Mouse (Mus musculus) MEL (cell line): ENCODE data around the gene Jmjd1c. TPM values are rescaled to one million over a fixed set of nuclear protein-coding genes. Genes with fewer than 3 reads are reported as not detected.

Experiments used
- DNase-seq: peaks from one replicate; pipeline ENCODE4 v3.0.0; 2011; ENCODE audit warnings: low read depth, low spot score
- H3K27ac ChIP-seq: 2 replicates; pipeline ENCODE4 v1.5.1; 2012; ENCODE audit warnings: low read depth, mild to moderate bottlenecking, control low read depth, low read length, moderate library complexity; ENCODE audit not compliant: control insufficient read depth
- H3K27me3 ChIP-seq, 2 experiments: fragments of 150-350 bp in 1 of 2; sonication (generic) in 1 of 2; 2 replicates each; pipeline ENCODE4 v1.6.1; 2012; ENCODE audit warnings: low read length in 2 of 2, mild to moderate bottlenecking in 2 of 2, improper control_type of control experiment in 1 of 2, moderate library complexity in 1 of 2; ENCODE audit not compliant: insufficient read depth in 2 of 2, control insufficient read depth in 1 of 2
- H3K36me3 ChIP-seq, 2 experiments: 2 replicates each; pipeline ENCODE4 v1.6.1; 2012 to 2014; ENCODE audit warnings: low read length in 2 of 2, improper control_type of control experiment in 1 of 2, inconsistent platforms in 1 of 2, mild to moderate bottlenecking in 1 of 2; ENCODE audit not compliant: insufficient read depth in 2 of 2, control insufficient read depth in 1 of 2
- H3K4me1 ChIP-seq, 2 experiments: fragments of 150-350 bp in 1 of 2; sonication (generic) in 1 of 2; 2 replicates each; pipeline ENCODE4 v1.6.1; 2012; ENCODE audit warnings: low read length in 2 of 2, improper control_type of control experiment in 1 of 2, mild to moderate bottlenecking in 1 of 2; ENCODE audit not compliant: insufficient read depth in 2 of 2, control insufficient read depth in 1 of 2
- H3K4me3 ChIP-seq, 2 experiments: fragments of 150-350 bp in 1 of 2; sonication (generic) in 1 of 2; 2 replicates each; pipeline ENCODE4 v1.5.1; 2012; ENCODE audit warnings: low read depth in 2 of 2, low read length in 2 of 2, mild to moderate bottlenecking in 2 of 2, moderate library complexity in 2 of 2, control low read depth in 1 of 2, improper control_type of control experiment in 1 of 2; ENCODE audit not compliant: control insufficient read depth in 1 of 2, insufficient read depth in 1 of 2
- H3K79me2 ChIP-seq: 2 replicates; pipeline ENCODE4 v1.6.1; 2012; ENCODE audit warnings: mild to moderate bottlenecking, low read length, moderate library complexity; ENCODE audit not compliant: control insufficient read depth, poor library complexity, insufficient read depth
- H3K9ac ChIP-seq: 2 replicates; pipeline ENCODE4 v1.6.1; 2012; ENCODE audit warnings: low read depth, mild to moderate bottlenecking, control low read depth, low read length, moderate library complexity; ENCODE audit not compliant: control insufficient read depth, poor library complexity, severe bottlenecking
- H3K9me3 ChIP-seq: fragments of 150-350 bp; sonication (generic); replicated peaks from 2 replicates; pipeline ENCODE4 v1.6.1; 2012; ENCODE audit warnings: mild to moderate bottlenecking, low read length, improper control_type of control experiment, moderate library complexity; ENCODE audit not compliant: insufficient read depth
- BHLHE40 ChIP-seq: IDR thresholded peaks from 2 replicates; pipeline ENCODE4 v1.6.1; 2012; ENCODE audit warnings: low read depth, mild to moderate bottlenecking, inconsistent platforms, low read length, improper control_type of control experiment, borderline replicate concordance
- CHD1 ChIP-seq: IDR thresholded peaks from 2 replicates; pipeline ENCODE4 v1.6.1; 2012; ENCODE audit warnings: low read depth, mild to moderate bottlenecking, inconsistent platforms, low read length, improper control_type of control experiment
- CTCF ChIP-seq, 3 experiments: IDR thresholded peaks in 2 of 3; conservative IDR thresholded peaks in 1 of 3; 2 replicates each; pipeline ENCODE4 v1.5.1; 2011 to 2012; ENCODE audit warnings: low read length in 3 of 3, low read depth in 2 of 3, mild to moderate bottlenecking in 2 of 3, improper control_type of control experiment in 1 of 3, inconsistent platforms in 1 of 3, mixed read lengths in 1 of 3, moderate library complexity in 1 of 3; ENCODE audit not compliant: control insufficient read depth in 1 of 3, insufficient read depth in 1 of 3, poor library complexity in 1 of 3, severe bottlenecking in 1 of 3
- E2F4 ChIP-seq: IDR thresholded peaks from 2 replicates; pipeline ENCODE4 v1.6.1; 2011; ENCODE audit warnings: low read depth, low read length, improper control_type of control experiment, borderline replicate concordance
- EP300 ChIP-seq, 2 experiments: IDR thresholded peaks; 2 replicates each; pipeline ENCODE4 v1.6.1; 2011; ENCODE audit warnings: improper control_type of control experiment in 2 of 2, low read length in 2 of 2, low read depth in 1 of 2, mild to moderate bottlenecking in 1 of 2
- ETS1 ChIP-seq: IDR thresholded peaks from 2 replicates; pipeline ENCODE4 v1.6.1; 2012; ENCODE audit warnings: low read depth, mild to moderate bottlenecking, inconsistent platforms, low read length, improper control_type of control experiment, moderate library complexity
- GATA1 ChIP-seq: IDR thresholded peaks from 2 replicates; pipeline ENCODE4 v1.6.1; 2011; ENCODE audit warnings: low read depth, low read length, improper control_type of control experiment
- HCFC1 ChIP-seq: IDR thresholded peaks from 2 replicates; pipeline ENCODE4 v1.6.1; 2012; ENCODE audit warnings: low read depth, mild to moderate bottlenecking, inconsistent platforms, low read length, improper control_type of control experiment, moderate library complexity
- KAT2A ChIP-seq: conservative IDR thresholded peaks from 2 replicates; pipeline ENCODE4 v1.6.1; 2012; ENCODE audit warnings: low read depth, low read length, improper control_type of control experiment, inconsistent platforms
- MAFK ChIP-seq: IDR thresholded peaks from 2 replicates; pipeline ENCODE4 v1.6.1; 2011; ENCODE audit warnings: low read depth, mild to moderate bottlenecking, low read length, improper control_type of control experiment, borderline replicate concordance
- MAZ ChIP-seq: IDR thresholded peaks from 2 replicates; pipeline ENCODE4 v1.6.1; 2012; ENCODE audit warnings: low read depth, mild to moderate bottlenecking, inconsistent platforms, low read length, improper control_type of control experiment
- MEF2A ChIP-seq: IDR thresholded peaks from 2 replicates; pipeline ENCODE4 v1.6.1; 2014; ENCODE audit warnings: low read depth, mild to moderate bottlenecking, inconsistent platforms, low read length, improper control_type of control experiment; ENCODE audit not compliant: poor library complexity, insufficient replicate concordance, severe bottlenecking; ENCODE audit errors: extremely low read depth
- MYB ChIP-seq: IDR thresholded peaks from 2 replicates; pipeline ENCODE4 v1.6.1; 2011; ENCODE audit warnings: mild to moderate bottlenecking, low read depth, low read length, improper control_type of control experiment
- POLR2AphosphoS2 ChIP-seq: IDR thresholded peaks from 2 replicates; pipeline ENCODE4 v1.6.1; 2011; ENCODE audit warnings: low read length, improper control_type of control experiment
- POLR2AphosphoS5 ChIP-seq: IDR thresholded peaks from 2 replicates; pipeline ENCODE4 v1.6.1; 2012; ENCODE audit warnings: low read depth, borderline replicate concordance, mild to moderate bottlenecking, inconsistent platforms, low read length, moderate library complexity, mixed read lengths
- RAD21 ChIP-seq: IDR thresholded peaks from 2 replicates; pipeline ENCODE4 v1.6.1; 2011; ENCODE audit warnings: mild to moderate bottlenecking, low read depth, low read length, improper control_type of control experiment
- RCOR1 ChIP-seq: IDR thresholded peaks from 2 replicates; pipeline ENCODE4 v1.6.1; 2012; ENCODE audit warnings: low read depth, mild to moderate bottlenecking, inconsistent platforms, low read length, improper control_type of control experiment
- SMC3 ChIP-seq: IDR thresholded peaks from 2 replicates; pipeline ENCODE4 v1.6.1; 2011; ENCODE audit warnings: low read depth, low read length, improper control_type of control experiment
- TBP ChIP-seq: IDR thresholded peaks from 2 replicates; pipeline ENCODE4 v1.8.0; 2011; ENCODE audit warnings: low read depth, low read length, improper control_type of control experiment
- UBTF ChIP-seq: IDR thresholded peaks from 2 replicates; pipeline ENCODE4 v1.6.1; 2012; ENCODE audit warnings: low read depth, mild to moderate bottlenecking, inconsistent platforms, low read length, improper control_type of control experiment, moderate library complexity, borderline replicate concordance; ENCODE audit not compliant: insufficient read depth
- USF2 ChIP-seq, 2 experiments: IDR thresholded peaks; 2 replicates each; pipeline ENCODE4 v1.6.1; 2011 to 2012; ENCODE audit warnings: improper control_type of control experiment in 2 of 2, low read length in 2 of 2, borderline replicate concordance in 1 of 2, inconsistent platforms in 1 of 2, low read depth in 1 of 2, mild to moderate bottlenecking in 1 of 2; ENCODE audit not compliant: insufficient read depth in 1 of 2
- ZC3H11A ChIP-seq: IDR thresholded peaks from 2 replicates; pipeline ENCODE4 v1.6.1; 2012; ENCODE audit warnings: low read depth, mild to moderate bottlenecking, inconsistent platforms, low read length, improper control_type of control experiment
- ZNF384 ChIP-seq: IDR thresholded peaks from 2 replicates; pipeline ENCODE4 v1.6.1; 2012; ENCODE audit warnings: low read depth, mild to moderate bottlenecking, inconsistent platforms, low read length, improper control_type of control experiment
- polyA plus RNA-seq, 2 experiments: library from polyadenylated mRNA; stranded (reverse) in 1 of 2; unstranded in 1 of 2; fragments of >175 nt in 1 of 2; fragments of >200 nt in 1 of 2; gene quantifications; 2 replicates each; pipeline versions ENCODE4 v1.2.1 to v1.2.4; 2012; ENCODE audit warnings: low replicate concordance in 2 of 2, low read depth in 1 of 2; ENCODE audit not compliant: insufficient read length in 2 of 2, insufficient read depth in 1 of 2, missing spikeins in 1 of 2
- total RNA-seq: library from RNA; depleted of rRNA; stranded (reverse); fragments of 300-350 nt; gene quantifications from 2 replicates; pipeline ENCODE4 v1.2.3, GENCODE M21; 2012

Gene Jmjd1c
- total and polyA plus RNA-seq, 3 experiments = 10.6 to 62.3 (median 15.2) TPM

DNA sequence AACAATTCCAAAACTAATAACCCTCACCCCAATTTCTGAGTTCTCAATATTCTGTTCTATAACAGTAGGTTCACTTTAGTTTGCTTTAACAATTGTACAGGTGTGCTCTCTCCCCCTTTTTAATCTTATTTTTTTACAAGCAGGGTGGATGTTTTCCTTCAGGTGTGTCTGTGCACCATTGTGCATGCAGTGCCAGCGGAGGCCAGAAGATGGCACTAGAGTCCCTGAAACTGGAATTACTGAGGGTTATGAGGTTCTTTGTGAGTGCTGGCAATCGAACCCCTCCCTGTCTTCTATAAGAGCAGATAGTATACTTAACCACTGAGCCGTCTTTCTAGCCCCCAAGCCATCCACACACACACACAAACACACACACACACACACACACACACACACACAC lies 96.4 kb downstream of the Jmjd1c start:
- H3K4me3 ChIP-seq = no peak overlapping the region
- H3K27ac ChIP-seq = no peak overlapping the region
- no peaks in the 10 kb centered on the region for H3K9me3 ChIP-seq
- no peak overlapping the region for H3K9ac ChIP-seq
- no peaks in the 10 kb centered on the region for H3K27me3 ChIP-seq
- peak; percentile 50 for DNase-seq
- peaks cover 45% of the 10 kb centered on the region for H3K79me2 ChIP-seq
- H3K36me3 ChIP-seq = peaks cover 21 to 37% of the 10 kb centered on the region in 2 experiments
- peaks cover 8 to 24% of the 10 kb centered on the region in 2 experiments for H3K4me1 ChIP-seq
- TF ChIP-seq MEF2A = no peak
- TF ChIP-seq EP300 (IDR thresholded peaks at IDR 0.05; ENCODE audit: low read depth in 1 of 2, low read length in 2 of 2) = no peak
- peak; percentile 58 to 72 (median 61) for TF ChIP-seq CTCF (IDR thresholded peaks at IDR 0.05 in 2 of 3, conservative IDR thresholded peaks at IDR 0.05 in 1 of 3; ENCODE audit: control insufficient read depth in 1 of 3, insufficient read depth in 1 of 3, low read depth in 2 of 3, low read length in 3 of 3, poor library complexity in 1 of 3, severe bottlenecking in 1 of 3)
- no peak for TF ChIP-seq KAT2A
- no peak for TF ChIP-seq MAFK
- peak; percentile 41; the same call in 1 of the 2 replicates for TF ChIP-seq SMC3
- no peak for TF ChIP-seq HCFC1
- TF ChIP-seq ETS1 = no peak
- TF ChIP-seq E2F4 = no peak
- TF ChIP-seq UBTF = no peak
- peak; percentile 50 for TF ChIP-seq RAD21
- no peak for TF ChIP-seq MYB
- TF ChIP-seq ZC3H11A = no peak

DNA sequence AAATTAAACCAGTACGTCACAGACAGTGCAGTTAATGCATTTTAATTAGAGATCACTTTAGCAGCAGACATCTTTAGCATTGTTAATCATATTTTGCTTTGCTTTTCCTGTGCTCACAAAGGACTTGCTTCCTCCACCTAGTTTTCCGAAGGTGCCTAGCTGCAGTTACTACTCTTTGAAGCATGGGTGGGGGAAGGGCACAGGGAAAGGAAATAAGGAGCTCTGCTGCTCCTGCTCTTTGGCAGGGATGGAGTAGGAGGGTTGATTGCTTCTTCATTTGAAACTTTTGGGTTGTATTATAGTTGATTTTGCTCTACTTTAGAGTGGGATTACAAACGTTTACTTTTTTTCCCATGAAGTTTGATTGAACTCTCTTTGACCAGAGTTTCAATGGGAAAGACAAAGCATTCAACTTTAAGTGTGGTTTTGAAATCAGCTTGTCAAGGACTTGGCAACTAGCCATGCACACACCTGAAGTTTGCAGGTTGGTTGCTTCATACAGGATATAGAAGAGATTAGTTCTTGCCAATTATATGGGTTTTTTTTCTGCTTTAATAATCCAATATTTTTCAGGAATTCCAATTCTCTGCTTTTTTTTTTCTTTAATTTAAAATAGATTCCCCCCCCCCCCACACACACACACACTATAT lies 97.2 kb downstream of the Jmjd1c start:
- DNase-seq = no peak

More for the DNA sequence above, 97.2 kb downstream of the Jmjd1c start:
- TF ChIP-seq POLR2AphosphoS5 (no peak), UBTF (no peak), CHD1 (no peak), MAFK (no peak), ETS1 (no peak), POLR2AphosphoS2 (no peak), TBP (no peak), ZNF384 (no peak), RAD21 (no peak), MAZ (no peak), BHLHE40 (no peak), GATA1 (no peak), KAT2A (no peak), EP300 (IDR thresholded peaks at IDR 0.05; ENCODE audit: low read depth in 1 of 2, low read length in 2 of 2) (no peak), USF2 (IDR thresholded peaks at IDR 0.05; ENCODE audit: borderline replicate concordance in 1 of 2, insufficient read depth in 1 of 2, low read depth in 1 of 2, low read length in 2 of 2) (no peak), RCOR1 (no peak), E2F4 (no peak)
- no peak overlapping the region for H3K27ac ChIP-seq
- no peak overlapping the region for H3K4me3 ChIP-seq
- H3K36me3 ChIP-seq = peaks cover 22 to 41% of the 10 kb centered on the region in 2 experiments
- H3K79me2 ChIP-seq = peaks cover 41% of the 10 kb centered on the region
- H3K4me1 ChIP-seq = peaks cover 8 to 30% of the 10 kb centered on the region in 2 experiments
- H3K9ac ChIP-seq = no peak overlapping the region
- no peaks in the 10 kb centered on the region for H3K27me3 ChIP-seq
- no peaks in the 10 kb centered on the region for H3K9me3 ChIP-seq
